Mouse (Mus musculus) right cerebral cortex, adult 18-20 months (tissue): ENCODE measurements around the gene Sema3f.

Experiments
- DNase-seq: peaks from one replicate; pipeline ENCODE4 v3.0.0; 2022; ENCODE audit warnings: mixed read lengths

The Sema3f gene

DNA sequence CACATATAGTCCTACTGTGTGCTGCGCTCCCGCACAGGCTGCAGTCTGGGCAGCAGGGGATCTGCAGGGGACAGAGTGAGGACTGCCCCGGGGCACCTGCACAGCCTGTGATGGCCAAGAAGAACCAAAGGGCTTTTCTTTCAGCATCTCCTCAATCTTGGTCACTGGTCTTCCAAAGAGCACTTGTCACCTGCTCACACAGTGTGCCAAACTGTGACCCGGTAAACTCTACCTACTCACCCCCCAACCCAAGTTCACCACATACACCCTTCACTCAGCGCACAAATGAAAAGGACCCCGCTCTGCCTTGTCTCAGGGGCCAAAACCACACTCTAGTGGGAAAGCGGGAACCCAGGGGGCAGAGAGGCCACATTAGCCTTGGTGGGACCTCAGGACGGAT lies 78.4 kb downstream of the Sema3f start:
- no peak for DNase-seq
